Mouse (Mus musculus): ENCODE measurements around the gene Gm5346. TPM values are rescaled to one million over a fixed set of nuclear protein-coding genes. Genes with fewer than 3 reads are reported as not detected.
"Not testable (repeated sequence)": the region's sequence is repeated elsewhere in the genome, so short reads cannot be mapped to it uniquely, and the experiment has no call there.

The Gm5346 gene
- not detected in 2 replicates for polyA plus RNA-seq (2012; rRNA removed)

GRCm38 (mm10) chr8:43627176-43627575 is at the start of gene Gm5346:
Gene Gm5346 (minus strand): TSS chr8:43627276.
- no peaks in the 10 kb centered on the region for H3K27me3 ChIP-seq (ENCODE audit: control insufficient read depth, insufficient read depth, low read length)
- 88% methylated on average over 3 of the region's 3 CpGs for WGBS
- TF ChIP-seq POLR2A (IDR thresholded peaks at IDR 0.05; ENCODE audit: control insufficient read depth, extremely low read depth, insufficient read depth, low read length, poor library complexity) (no peak), CTCF (IDR thresholded peaks at IDR 0.05; ENCODE audit: borderline replicate concordance, control insufficient read depth, extremely low read depth, insufficient read depth, low read length, poor library complexity) (no peak)
- DNase-seq, result no peak
- H3K4me3 ChIP-seq (ENCODE audit: control insufficient read depth, insufficient read depth, low read length), result no peak within 1 kb of the TSS
- no peaks in the 10 kb centered on the region for H3K36me3 ChIP-seq (ENCODE audit: control insufficient read depth, insufficient read depth, low read length)
- no peaks in the 10 kb centered on the region for H3K4me1 ChIP-seq (replicated peaks; ENCODE audit: control insufficient read depth, insufficient read depth, low read length)
- H3K27ac ChIP-seq (ENCODE audit: control insufficient read depth, insufficient read depth, low read length), result no peak within 1 kb of the TSS

- H3K27me3 ChIP-seq (ENCODE audit: control insufficient read depth, insufficient read depth, low read length), result no peaks in the 10 kb centered on the region
- WGBS, result 100% methylated on average over 1 of the region's 1 CpGs
- DNase-seq, result no peak
- H3K36me3 ChIP-seq (ENCODE audit: control insufficient read depth, insufficient read depth, low read length), result no peaks in the 10 kb centered on the region
- no peaks in the 10 kb centered on the region for H3K4me1 ChIP-seq (replicated peaks; ENCODE audit: control insufficient read depth, insufficient read depth, low read length)
- no peak overlapping the region for H3K4me3 ChIP-seq (ENCODE audit: control insufficient read depth, insufficient read depth, low read length)
- no peak overlapping the region for H3K27ac ChIP-seq (ENCODE audit: control insufficient read depth, insufficient read depth, low read length)
- TF ChIP-seq POLR2A (IDR thresholded peaks at IDR 0.05; ENCODE audit: control insufficient read depth, extremely low read depth, insufficient read depth, low read length, poor library complexity) (no peak), CTCF (IDR thresholded peaks at IDR 0.05; ENCODE audit: borderline replicate concordance, control insufficient read depth, extremely low read depth, insufficient read depth, low read length, poor library complexity) (no peak)
These were observed 11.0 kb downstream of the Gm5346 start for GRCm38 (mm10) chr8:43616046-43616445.

GRCm38 (mm10) chr8:43603657-43604056 is 23.4 kb downstream of the Gm5346 start:
- not testable (repeated sequence) for H3K4me3 ChIP-seq (ENCODE audit: control insufficient read depth, insufficient read depth, low read length); H3K4me1 ChIP-seq (replicated peaks; ENCODE audit: control insufficient read depth, insufficient read depth, low read length); DNase-seq; H3K27me3 ChIP-seq (ENCODE audit: control insufficient read depth, insufficient read depth, low read length); H3K36me3 ChIP-seq (ENCODE audit: control insufficient read depth, insufficient read depth, low read length); H3K27ac ChIP-seq (ENCODE audit: control insufficient read depth, insufficient read depth, low read length)
- WGBS, result 85% methylated on average over 13 of the region's 13 CpGs

- WGBS, result 96% methylated on average over 15 of the region's 15 CpGs
- not testable (repeated sequence) for H3K4me1 ChIP-seq (replicated peaks; ENCODE audit: control insufficient read depth, insufficient read depth, low read length); H3K4me3 ChIP-seq (ENCODE audit: control insufficient read depth, insufficient read depth, low read length); H3K27ac ChIP-seq (ENCODE audit: control insufficient read depth, insufficient read depth, low read length); H3K36me3 ChIP-seq (ENCODE audit: control insufficient read depth, insufficient read depth, low read length); H3K27me3 ChIP-seq (ENCODE audit: control insufficient read depth, insufficient read depth, low read length); DNase-seq
These were observed 23.9 kb downstream of the Gm5346 start for GRCm38 (mm10) chr8:43603166-43603565.

GRCm38 (mm10) chr8:43576607-43577006 is 50.5 kb downstream of the Gm5346 start, which contains the start of gene Adam26a:
Gene Adam26a (minus strand): TSS chr8:43576707.
- H3K27ac ChIP-seq (ENCODE audit: control insufficient read depth, insufficient read depth, low read length); DNase-seq; H3K4me1 ChIP-seq (replicated peaks; ENCODE audit: control insufficient read depth, insufficient read depth, low read length); H3K4me3 ChIP-seq (ENCODE audit: control insufficient read depth, insufficient read depth, low read length); H3K36me3 ChIP-seq (ENCODE audit: control insufficient read depth, insufficient read depth, low read length); H3K27me3 ChIP-seq (ENCODE audit: control insufficient read depth, insufficient read depth, low read length): not testable (repeated sequence)
- 96% methylated on average over 2 of the region's 2 CpGs for WGBS

Other genes starting within 250 kb of the Gm5346 start
- not detected in 2 replicates for gene Adam26b, start 99.2 kb downstream of the Gm5346 start, polyA plus RNA-seq (2012; rRNA removed)
- gene Adam26a, start 50.6 kb downstream of the Gm5346 start, polyA plus RNA-seq (2012; rRNA removed), result not detected in 2 replicates
- gene Adam34, start 82.8 kb upstream of the Gm5346 start, polyA plus RNA-seq (2012; rRNA removed), result not detected in 2 replicates